ENCODE assay signal across 9 mouse cellular contexts in genomic region chrX:168123589-168123965, GRCm38 (mm10).
DNase-seq lines count a peak whose midpoint lies in the region; ATAC-seq and TF ChIP-seq lines count a peak whose summit lies in the region.
"Had no signal": no experiment of that assay in that cellular context is flagged by ENCODE, and none has a peak within 500 bp of the region (broad histone marks: within the 10 kb centered on the region; RNA-seq: fewer than 3 reads in every experiment).

No protein-coding gene starts in this region.

- intact Hi-C loops in left cerebral cortex, adult 2 months (cut with DNase I): loop anchor here (10.0 kb wide), 1 partner anchor 511 kb away; no protein-coding TSS in a partner anchor
- intact Hi-C loops in left cerebral cortex, postnatal 14 days (cut with DNase I): no loop called here

- peak overlapping the region; percentile 48 for H3K9ac ChIP-seq in hindbrain, embryonic 15.5 days
- H3K9ac ChIP-seq in midbrain, postnatal 0 days (replicated peaks; ENCODE audit: low read length, poor library complexity, severe bottlenecking): peak overlapping the region; percentile 55; the same call in 1 of the 2 replicates

- DNase-seq in left cerebral cortex, adult 2 months (ENCODE audit: extremely low spot score in 1 of 2, low spot score in 2 of 2): peak in 1 of 2 experiments; percentile 7
- no peak for DNase-seq in left cerebral cortex, postnatal 14 days (ENCODE audit: low spot score in 2 of 2)
- DNase-seq in midbrain, postnatal 0 days (ENCODE audit: low spot score): no peak
- DNase-seq in adrenal gland, postnatal 14 days: no peak
- DNase-seq in testis, postnatal 14 days (ENCODE audit: low spot score): no peak
- DNase-seq in lung, adult 18-20 months: no peak
- DNase-seq: lung, postnatal 10 days had no signal

- no peaks in the 10 kb centered on the region for H3K9me3 ChIP-seq in hindbrain, embryonic 15.5 days
- no peaks in the 10 kb centered on the region; the same call in 1 of the 2 replicates for H3K9me3 ChIP-seq in midbrain, postnatal 0 days (ENCODE audit: low read length)

- H3K4me1 ChIP-seq in embryonic fibroblast, embryonic 13.5 days (ENCODE audit: control insufficient read depth, insufficient read depth, low read length): no peaks in the 10 kb centered on the region
- H3K4me1 ChIP-seq in hindbrain, embryonic 15.5 days (replicated peaks): no peaks in the 10 kb centered on the region
- no peaks in the 10 kb centered on the region for H3K4me1 ChIP-seq in midbrain, postnatal 0 days (ENCODE audit: insufficient read depth, low read length)

- peak; percentile 70 for ATAC-seq in hindbrain, embryonic 15.5 days (ENCODE audit: low FRiP score, low read depth)
- peak; percentile 34; the same call in 1 of the 2 replicates for ATAC-seq in midbrain, postnatal 0 days (ENCODE audit: low FRiP score)

- peak overlapping the region; percentile 90 for H3K27ac ChIP-seq in left cerebral cortex, adult 2 months
- H3K27ac ChIP-seq in embryonic fibroblast, embryonic 13.5 days (ENCODE audit: insufficient read depth, low read length): no peak overlapping the region
- H3K27ac ChIP-seq in hindbrain, embryonic 15.5 days (replicated peaks): peak overlapping the region; percentile 62
- H3K27ac ChIP-seq in midbrain, postnatal 0 days (ENCODE audit: low read depth, low read length): peak overlapping the region; percentile 38; the same call in 1 of the 2 replicates

- H3K36me3 ChIP-seq in hindbrain, embryonic 15.5 days: no peaks in the 10 kb centered on the region
- H3K36me3 ChIP-seq in midbrain, postnatal 0 days (ENCODE audit: insufficient read depth, low read length): no peaks in the 10 kb centered on the region

- no peak for TF ChIP-seq POLR2A in embryonic fibroblast, embryonic 13.5 days (IDR thresholded peaks at IDR 0.05; ENCODE audit: low read depth, low read length)

- TF ChIP-seq CTCF in left cerebral cortex, adult 2 months (IDR thresholded peaks at IDR 0.05): no peak
- TF ChIP-seq CTCF in embryonic fibroblast, embryonic 13.5 days (IDR thresholded peaks at IDR 0.05; ENCODE audit: borderline replicate concordance, insufficient read depth, low read length): no peak
- TF ChIP-seq CTCF in midbrain, postnatal 0 days (IDR thresholded peaks at IDR 0.05): no peak

- peaks cover 37% of the 10 kb centered on the region for H3K27me3 ChIP-seq in hindbrain, embryonic 15.5 days
- peaks cover 10% of the 10 kb centered on the region; the same call in 1 of the 2 replicates for H3K27me3 ChIP-seq in midbrain, postnatal 0 days (ENCODE audit: insufficient read depth, low read length)

- peak overlapping the region; percentile 58 for H3K4me3 ChIP-seq in left cerebral cortex, adult 2 months
- H3K4me3 ChIP-seq in embryonic fibroblast, embryonic 13.5 days (ENCODE audit: insufficient read depth, low read length): peak overlapping the region; percentile 44
- peak overlapping the region; percentile 51 for H3K4me3 ChIP-seq in hindbrain, embryonic 15.5 days
- H3K4me3 ChIP-seq in midbrain, postnatal 0 days (ENCODE audit: low read depth, low read length): peak overlapping the region; percentile 50

- H3K4me2 ChIP-seq in hindbrain, embryonic 15.5 days: peak overlapping the region; percentile 63
- H3K4me2 ChIP-seq in midbrain, postnatal 0 days (ENCODE audit: low read depth, low read length, poor library complexity, severe bottlenecking): peak overlapping the region; percentile 62

- WGBS in hindbrain, embryonic 15.5 days: 10% methylated on average over 11 of the region's 11 CpGs
- 8% methylated on average over 11 of the region's 11 CpGs for WGBS in midbrain, postnatal 0 days
